Mouse (Mus musculus): ENCODE measurements at regions not wholly inside any gene's neighbourhood (a gene's known extent, or its start where the extent isn't known, plus 50 kb on each side); places are given as distances from the start of the nearest gene placed in this dataset.

- H3K4me1 ChIP-seq (ENCODE audit: control insufficient read depth, insufficient read depth, low read length): no peaks in the 10 kb centered on the region
- no peaks in the 10 kb centered on the region for H3K27me3 ChIP-seq (ENCODE audit: control insufficient read depth, insufficient read depth, low read depth, low read length)
- no peak for ATAC-seq
- H3K4me2 ChIP-seq (ENCODE audit: low read length): no peak overlapping the region
- no peak overlapping the region for H3K9ac ChIP-seq (ENCODE audit: low read depth, low read length)
- no peak overlapping the region for H3K27ac ChIP-seq (ENCODE audit: low read length)
- H3K4me3 ChIP-seq (ENCODE audit: low read depth, low read length): no peak overlapping the region
- 61% methylated on average over 7 of the region's 7 CpGs for WGBS
- no peaks in the 10 kb centered on the region for H3K36me3 ChIP-seq (ENCODE audit: control insufficient read depth, insufficient read depth, low read length)
- H3K9me3 ChIP-seq (replicated peaks; ENCODE audit: control insufficient read depth, low read length, poor library complexity, severe bottlenecking): no peaks in the 10 kb centered on the region
Measured at GRCm38 (mm10) chr6:84481205-84481604, 112.5 kb downstream of the Cyp26b1 start.

- no peak for ATAC-seq
- no peak overlapping the region for H3K4me2 ChIP-seq (ENCODE audit: low read length)
- 44% methylated on average over 6 of the region's 6 CpGs for WGBS
Measured at GRCm38 (mm10) chr6:84477072-84477471, 116.6 kb downstream of the Cyp26b1 start.

GRCm38 (mm10) chr6:84476466-84476865 lies 117.2 kb downstream of the Cyp26b1 start:
- Histone ChIP-seq H3K36me3 (ENCODE audit: control insufficient read depth, insufficient read depth, low read length) (no peaks in the 10 kb centered on the region), H3K9me3 (replicated peaks; ENCODE audit: control insufficient read depth, low read length, poor library complexity, severe bottlenecking) (no peaks in the 10 kb centered on the region), H3K4me3 (ENCODE audit: low read depth, low read length) (no peak overlapping the region), H3K27me3 (ENCODE audit: control insufficient read depth, insufficient read depth, low read depth, low read length) (no peaks in the 10 kb centered on the region), H3K27ac (ENCODE audit: low read length) (no peak overlapping the region), H3K4me1 (ENCODE audit: control insufficient read depth, insufficient read depth, low read length) (no peaks in the 10 kb centered on the region), H3K9ac (ENCODE audit: low read depth, low read length) (no peak overlapping the region), H3K4me2 (ENCODE audit: low read length) (no peak overlapping the region)
- no peak for ATAC-seq
- WGBS: 47% methylated on average over 9 of the region's 9 CpGs

More at GRCm38 (mm10) chr6:84477072-84477471, 116.6 kb downstream of the Cyp26b1 start:
- no peak overlapping the region for H3K9ac ChIP-seq (ENCODE audit: low read depth, low read length)
- H3K36me3 ChIP-seq (ENCODE audit: control insufficient read depth, insufficient read depth, low read length): no peaks in the 10 kb centered on the region
- H3K9me3 ChIP-seq (replicated peaks; ENCODE audit: control insufficient read depth, low read length, poor library complexity, severe bottlenecking): no peaks in the 10 kb centered on the region
- no peak overlapping the region for H3K4me3 ChIP-seq (ENCODE audit: low read depth, low read length)
- H3K27ac ChIP-seq (ENCODE audit: low read length): no peak overlapping the region
- no peaks in the 10 kb centered on the region for H3K4me1 ChIP-seq (ENCODE audit: control insufficient read depth, insufficient read depth, low read length)
- H3K27me3 ChIP-seq (ENCODE audit: control insufficient read depth, insufficient read depth, low read depth, low read length): no peaks in the 10 kb centered on the region

- Histone ChIP-seq H3K27ac (ENCODE audit: low read length) (no peak overlapping the region), H3K4me1 (ENCODE audit: control insufficient read depth, insufficient read depth, low read length) (no peaks in the 10 kb centered on the region), H3K9me3 (replicated peaks; ENCODE audit: control insufficient read depth, low read length, poor library complexity, severe bottlenecking) (no peaks in the 10 kb centered on the region), H3K27me3 (ENCODE audit: control insufficient read depth, insufficient read depth, low read depth, low read length) (no peaks in the 10 kb centered on the region), H3K36me3 (ENCODE audit: control insufficient read depth, insufficient read depth, low read length) (no peaks in the 10 kb centered on the region), H3K9ac (ENCODE audit: low read depth, low read length) (no peak overlapping the region), H3K4me3 (ENCODE audit: low read depth, low read length) (no peak overlapping the region), H3K4me2 (ENCODE audit: low read length) (no peak overlapping the region)
- ATAC-seq: no peak
Measured at GRCm38 (mm10) chr6:84474835-84475234, 118.9 kb downstream of the Cyp26b1 start.

- H3K4me1 ChIP-seq (ENCODE audit: control insufficient read depth, insufficient read depth, low read length): no peaks in the 10 kb centered on the region
- ATAC-seq: no peak
- no peak overlapping the region for H3K9ac ChIP-seq (ENCODE audit: low read depth, low read length)
- WGBS: 64% methylated on average over 3 of the region's 3 CpGs
- H3K4me2 ChIP-seq (ENCODE audit: low read length): no peak overlapping the region
- no peak overlapping the region for H3K27ac ChIP-seq (ENCODE audit: low read length)
- H3K27me3 ChIP-seq (ENCODE audit: control insufficient read depth, insufficient read depth, low read depth, low read length): no peaks in the 10 kb centered on the region
- H3K36me3 ChIP-seq (ENCODE audit: control insufficient read depth, insufficient read depth, low read length): no peaks in the 10 kb centered on the region
- no peak overlapping the region for H3K4me3 ChIP-seq (ENCODE audit: low read depth, low read length)
- H3K9me3 ChIP-seq (replicated peaks; ENCODE audit: control insufficient read depth, low read length, poor library complexity, severe bottlenecking): no peaks in the 10 kb centered on the region
Measured at GRCm38 (mm10) chr6:84473171-84473570, 120.5 kb downstream of the Cyp26b1 start.

- ATAC-seq: no peak
- Histone ChIP-seq H3K27me3 (ENCODE audit: control insufficient read depth, insufficient read depth, low read depth, low read length) (no peaks in the 10 kb centered on the region), H3K27ac (ENCODE audit: low read length) (no peak overlapping the region), H3K4me2 (ENCODE audit: low read length) (no peak overlapping the region), H3K9me3 (replicated peaks; ENCODE audit: control insufficient read depth, low read length, poor library complexity, severe bottlenecking) (no peaks in the 10 kb centered on the region), H3K9ac (ENCODE audit: low read depth, low read length) (no peak overlapping the region), H3K4me1 (ENCODE audit: control insufficient read depth, insufficient read depth, low read length) (no peaks in the 10 kb centered on the region), H3K36me3 (ENCODE audit: control insufficient read depth, insufficient read depth, low read length) (no peaks in the 10 kb centered on the region), H3K4me3 (ENCODE audit: low read depth, low read length) (no peak overlapping the region)
- 23% methylated on average over 3 of the region's 3 CpGs for WGBS
Measured at GRCm38 (mm10) chr6:84472287-84472686, 121.4 kb downstream of the Cyp26b1 start.

- Histone ChIP-seq H3K4me1 (ENCODE audit: control insufficient read depth, insufficient read depth, low read length) (no peaks in the 10 kb centered on the region), H3K27ac (ENCODE audit: low read length) (no peak overlapping the region), H3K4me2 (ENCODE audit: low read length) (no peak overlapping the region), H3K9me3 (replicated peaks; ENCODE audit: control insufficient read depth, low read length, poor library complexity, severe bottlenecking) (no peaks in the 10 kb centered on the region), H3K4me3 (ENCODE audit: low read depth, low read length) (no peak overlapping the region), H3K9ac (ENCODE audit: low read depth, low read length) (no peak overlapping the region), H3K27me3 (ENCODE audit: control insufficient read depth, insufficient read depth, low read depth, low read length) (no peaks in the 10 kb centered on the region), H3K36me3 (ENCODE audit: control insufficient read depth, insufficient read depth, low read length) (no peaks in the 10 kb centered on the region)
- ATAC-seq: no peak
- WGBS: 93% methylated on average over 3 of the region's 3 CpGs
Measured at GRCm38 (mm10) chr6:84467319-84467718, 126.4 kb downstream of the Cyp26b1 start.

GRCm38 (mm10) chr6:84466223-84466622 lies 127.5 kb downstream of the Cyp26b1 start:
- WGBS: 77% methylated on average over 7 of the region's 7 CpGs

GRCm38 (mm10) chr6:84465596-84465995 lies 128.1 kb downstream of the Cyp26b1 start:
- WGBS: 86% methylated on average over 5 of the region's 5 CpGs
- no peak for ATAC-seq

More at GRCm38 (mm10) chr6:84466223-84466622, 127.5 kb downstream of the Cyp26b1 start:
- H3K9me3 ChIP-seq (replicated peaks; ENCODE audit: control insufficient read depth, low read length, poor library complexity, severe bottlenecking): no peaks in the 10 kb centered on the region
- H3K4me1 ChIP-seq (ENCODE audit: control insufficient read depth, insufficient read depth, low read length): no peaks in the 10 kb centered on the region
- no peak overlapping the region for H3K27ac ChIP-seq (ENCODE audit: low read length)
- no peaks in the 10 kb centered on the region for H3K27me3 ChIP-seq (ENCODE audit: control insufficient read depth, insufficient read depth, low read depth, low read length)
- no peak overlapping the region for H3K9ac ChIP-seq (ENCODE audit: low read depth, low read length)
- no peak overlapping the region for H3K4me3 ChIP-seq (ENCODE audit: low read depth, low read length)
- no peaks in the 10 kb centered on the region for H3K36me3 ChIP-seq (ENCODE audit: control insufficient read depth, insufficient read depth, low read length)
- ATAC-seq: no peak
- no peak overlapping the region for H3K4me2 ChIP-seq (ENCODE audit: low read length)

More at GRCm38 (mm10) chr6:84465596-84465995, 128.1 kb downstream of the Cyp26b1 start:
- no peak overlapping the region for H3K27ac ChIP-seq (ENCODE audit: low read length)
- no peak overlapping the region for H3K9ac ChIP-seq (ENCODE audit: low read depth, low read length)
- H3K4me2 ChIP-seq (ENCODE audit: low read length): no peak overlapping the region
- no peaks in the 10 kb centered on the region for H3K36me3 ChIP-seq (ENCODE audit: control insufficient read depth, insufficient read depth, low read length)
- H3K4me3 ChIP-seq (ENCODE audit: low read depth, low read length): no peak overlapping the region
- H3K4me1 ChIP-seq (ENCODE audit: control insufficient read depth, insufficient read depth, low read length): no peaks in the 10 kb centered on the region
- H3K27me3 ChIP-seq (ENCODE audit: control insufficient read depth, insufficient read depth, low read depth, low read length): no peaks in the 10 kb centered on the region
- no peaks in the 10 kb centered on the region for H3K9me3 ChIP-seq (replicated peaks; ENCODE audit: control insufficient read depth, low read length, poor library complexity, severe bottlenecking)

Measured in midbrain, embryonic 16.5 days (tissue).